Mouse (Mus musculus) layer of hippocampus, postnatal 14 days (tissue): ENCODE results near the gene Slc25a44. TPM values are rescaled to one million over a fixed set of nuclear protein-coding genes. Genes with fewer than 3 reads are reported as not detected.
"Not testable (repeated sequence)": the region's sequence is repeated elsewhere in the genome, so short reads cannot be mapped to it uniquely, and the experiment has no call there.

ENCODE experiments used
- DNase-seq, 2 experiments: peaks; one replicate each; pipeline ENCODE4 v3.0.0; 2021 to 2022; ENCODE audit warnings: low spot score in 2 of 2, mixed read lengths in 1 of 2
- total RNA-seq, 2 experiments: library from RNA; stranded (reverse); gene quantifications; 2 replicates each; pipeline ENCODE4 v1.2.3; 2021

Gene Slc25a44
- total RNA-seq, 2 experiments from 2014 or later: 68.6 to 70.3 TPM

DNA sequence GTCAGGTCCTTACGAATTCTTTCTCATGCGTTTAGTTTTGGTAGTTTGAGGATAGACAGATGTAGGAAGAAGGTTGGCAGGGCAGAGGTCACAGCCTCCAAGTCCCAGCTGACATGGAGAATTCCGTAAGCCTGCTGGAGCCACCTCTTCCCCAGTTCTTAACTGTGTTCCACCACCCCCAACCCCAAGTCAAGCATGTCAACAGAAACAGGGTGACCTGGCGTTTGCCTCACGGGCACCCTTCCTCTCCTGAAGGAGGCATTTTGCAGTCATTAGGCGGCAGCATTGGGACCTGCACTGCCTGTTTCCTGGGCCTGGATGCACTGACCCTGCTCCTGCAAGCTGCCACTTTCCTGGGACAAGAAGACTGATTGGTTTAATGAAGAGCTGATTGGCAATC, 6.9 kb downstream of the Slc25a44 start:
- DNase-seq: no peak

DNA sequence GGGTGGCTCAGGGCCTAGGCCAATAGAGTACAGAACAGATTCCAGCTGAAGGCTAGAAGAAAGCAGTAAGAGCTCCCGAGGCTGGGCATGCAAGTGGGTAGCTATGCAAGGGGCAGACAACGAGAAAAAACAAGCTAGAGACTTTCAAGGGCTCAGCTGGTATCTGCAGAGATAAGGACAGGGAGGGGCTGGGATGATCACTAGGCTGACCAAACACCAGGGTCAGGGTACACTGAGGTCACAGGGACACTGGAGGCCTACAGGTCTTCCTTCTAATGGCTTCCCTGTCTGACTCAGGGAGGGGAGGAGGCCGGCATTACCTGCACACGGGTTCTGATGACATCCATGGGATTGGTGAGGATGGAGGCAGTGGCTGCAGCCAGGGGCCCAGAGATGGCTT, 9.3 kb downstream of the Slc25a44 start:
- no peak for DNase-seq

DNA sequence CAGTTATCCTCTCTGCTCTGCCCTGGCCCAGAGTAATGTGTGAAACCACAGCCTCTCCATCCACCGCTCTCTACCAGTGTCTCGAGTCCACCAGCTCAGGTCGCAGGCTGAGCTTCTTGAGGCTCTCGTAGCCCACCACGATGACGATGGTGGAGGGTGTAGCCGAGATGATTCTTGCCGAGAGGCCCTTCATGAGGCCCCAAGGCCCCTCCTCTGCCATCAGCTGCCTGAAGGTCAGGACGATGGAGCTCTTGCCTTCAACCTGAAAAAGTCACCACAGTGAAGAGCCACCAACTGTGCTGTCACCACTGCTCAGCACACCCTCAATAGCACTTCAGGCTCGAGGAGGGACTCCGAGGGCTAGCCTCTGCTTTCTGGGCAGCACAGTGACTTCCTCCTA, 12.3 kb downstream of the Slc25a44 start:
- no peak for DNase-seq

DNA sequence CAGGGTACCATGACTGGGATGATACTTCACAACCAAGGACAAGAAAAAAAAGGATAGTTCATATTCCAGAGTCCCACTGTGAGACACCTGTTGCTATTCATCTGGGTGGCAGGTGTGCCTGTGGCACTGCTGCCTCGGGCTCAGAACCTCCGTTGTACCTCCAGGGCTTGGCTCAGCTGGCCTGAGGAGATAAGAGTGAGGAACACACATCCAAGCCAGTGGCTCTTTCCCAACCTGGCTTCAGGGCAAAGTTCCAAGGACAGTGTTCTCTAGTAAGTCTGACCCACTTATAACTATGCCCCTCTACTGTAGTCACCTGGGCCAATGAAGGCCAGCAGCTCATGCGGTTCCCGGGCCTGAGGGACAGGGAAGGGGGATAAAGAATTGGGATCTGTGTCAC, 13.3 kb downstream of the Slc25a44 start:
- no peak for DNase-seq

DNA sequence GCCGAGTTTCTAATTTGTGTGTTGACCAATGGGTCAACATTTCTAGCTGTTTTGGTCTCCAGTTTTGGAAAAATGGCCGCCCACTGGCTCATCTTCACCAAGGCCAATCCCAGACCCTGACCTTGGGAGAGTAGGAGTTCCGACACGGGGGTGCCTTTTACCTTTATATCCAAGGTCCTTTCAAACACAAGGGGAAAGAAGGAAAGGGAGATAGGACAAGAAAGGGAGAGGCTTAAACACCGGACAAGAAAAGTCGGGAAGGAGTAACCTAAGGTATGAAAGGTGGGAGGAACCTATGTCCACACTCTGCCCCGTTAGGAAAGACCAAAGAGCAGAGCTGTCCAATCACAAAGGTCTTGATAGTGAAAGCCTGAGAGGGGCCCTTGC, 14.3 kb downstream of the Slc25a44 start:
- no peak for DNase-seq

DNA sequence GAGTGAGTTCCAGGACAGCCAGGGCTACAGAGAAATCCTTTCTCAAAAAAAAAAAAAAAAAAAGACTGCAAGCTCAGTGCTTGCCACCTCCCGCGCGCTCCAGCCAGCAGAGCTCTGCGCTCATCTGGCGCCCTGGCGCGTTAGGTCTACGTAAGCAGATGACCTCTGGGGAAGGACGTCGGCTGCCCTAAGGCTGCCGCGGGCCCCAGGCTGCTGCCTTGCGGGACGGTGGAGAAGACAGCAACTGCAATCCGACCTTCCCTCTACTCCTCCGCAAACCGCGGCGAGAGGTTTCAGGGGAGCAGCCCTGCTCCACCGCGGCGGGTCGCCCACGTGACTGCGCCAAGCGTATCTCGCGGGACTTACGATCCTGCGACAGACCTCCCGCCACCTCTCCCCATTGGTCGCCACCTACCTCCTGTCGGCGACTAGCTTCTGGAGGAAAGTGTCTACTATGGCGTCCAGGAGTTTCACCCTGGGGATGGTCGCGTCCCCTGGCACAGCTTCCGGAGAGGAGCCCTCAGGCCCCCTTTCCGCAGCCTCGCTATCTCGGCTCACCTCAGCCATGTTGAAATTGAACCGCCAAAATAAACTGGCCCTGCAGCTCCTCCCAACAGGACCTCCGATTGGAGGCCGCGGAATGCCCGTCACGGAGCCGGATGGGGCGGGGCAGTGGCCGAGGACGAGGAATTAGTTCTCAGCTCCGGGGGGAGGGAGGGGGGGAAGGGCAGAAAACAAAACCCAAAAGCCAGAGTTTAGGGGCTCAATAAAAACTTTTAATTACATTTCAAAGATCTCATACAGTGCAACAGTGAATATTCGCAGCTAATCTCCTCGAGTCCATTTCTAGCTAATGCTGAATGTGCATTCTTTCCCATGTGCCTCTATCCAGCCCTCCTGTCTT, 14.9 kb downstream of the Slc25a44 start, which contains the start of gene Pmf1:
TSS of gene Pmf1 (minus strand) at position 591 of the 904 bp plus-strand sequence.
- peak; percentile 89 to 96 for DNase-seq

DNA sequence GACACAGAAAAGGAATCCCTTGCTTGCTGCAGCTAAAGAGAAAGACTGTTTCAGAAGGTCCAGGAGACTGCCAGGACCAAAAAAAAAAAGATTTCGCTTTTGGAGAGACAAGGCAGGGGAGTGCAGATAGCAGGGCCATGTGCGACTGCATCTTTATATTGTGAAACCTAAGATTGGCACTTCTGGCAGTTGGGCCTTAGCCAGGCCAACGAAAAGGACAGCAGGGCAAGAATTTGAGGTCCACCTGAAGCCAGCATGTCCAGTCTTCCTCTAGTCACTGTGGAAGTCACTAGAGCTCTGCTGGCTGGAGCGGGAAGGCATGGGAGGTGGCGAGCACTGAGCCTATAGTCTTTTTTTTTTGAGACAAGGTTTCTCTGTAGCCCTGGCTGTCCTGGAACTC, 16.0 kb downstream of the Slc25a44 start:
- DNase-seq: no peak

DNA sequence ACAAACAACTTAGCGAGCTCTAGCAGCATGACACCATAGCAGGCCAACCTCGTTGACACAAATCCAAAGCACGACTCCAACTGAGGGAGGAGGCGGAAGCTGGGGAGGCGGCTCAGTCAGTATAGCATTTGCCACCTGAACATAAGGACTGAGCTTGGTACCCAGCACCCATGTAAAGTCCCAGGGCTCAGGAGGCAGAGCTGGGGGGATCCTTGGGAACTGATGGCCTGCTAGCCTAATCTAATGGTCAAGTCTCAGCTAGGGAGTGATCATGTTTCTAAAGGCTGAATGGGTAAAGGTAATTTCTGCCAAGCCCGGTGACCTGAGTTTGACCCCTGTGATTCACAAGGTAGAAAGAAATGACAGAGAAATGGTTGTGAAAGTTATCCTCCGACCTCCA, 17.4 kb downstream of the Slc25a44 start:
- no peak for DNase-seq

DNA sequence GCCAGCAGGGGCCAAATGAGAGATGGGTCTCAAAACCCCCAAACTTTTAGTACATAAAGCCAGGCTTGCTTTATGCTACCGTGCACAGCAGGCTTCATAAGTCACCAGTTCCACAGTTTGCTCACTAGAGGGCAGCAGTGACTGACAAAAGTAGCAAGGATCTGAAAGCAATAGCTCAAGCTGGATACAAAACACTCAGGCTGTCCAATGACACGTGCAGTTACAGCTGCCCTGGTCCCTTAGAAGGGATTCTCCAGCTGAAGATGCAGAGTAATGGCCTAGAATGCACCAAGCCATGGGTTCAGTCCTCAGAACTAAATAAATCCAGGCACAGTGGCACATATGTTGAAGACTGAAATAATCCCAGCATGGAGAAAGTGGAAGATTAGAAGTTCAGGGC, 17.8 kb downstream of the Slc25a44 start:
- DNase-seq: peak; percentile 60 to 83

DNA sequence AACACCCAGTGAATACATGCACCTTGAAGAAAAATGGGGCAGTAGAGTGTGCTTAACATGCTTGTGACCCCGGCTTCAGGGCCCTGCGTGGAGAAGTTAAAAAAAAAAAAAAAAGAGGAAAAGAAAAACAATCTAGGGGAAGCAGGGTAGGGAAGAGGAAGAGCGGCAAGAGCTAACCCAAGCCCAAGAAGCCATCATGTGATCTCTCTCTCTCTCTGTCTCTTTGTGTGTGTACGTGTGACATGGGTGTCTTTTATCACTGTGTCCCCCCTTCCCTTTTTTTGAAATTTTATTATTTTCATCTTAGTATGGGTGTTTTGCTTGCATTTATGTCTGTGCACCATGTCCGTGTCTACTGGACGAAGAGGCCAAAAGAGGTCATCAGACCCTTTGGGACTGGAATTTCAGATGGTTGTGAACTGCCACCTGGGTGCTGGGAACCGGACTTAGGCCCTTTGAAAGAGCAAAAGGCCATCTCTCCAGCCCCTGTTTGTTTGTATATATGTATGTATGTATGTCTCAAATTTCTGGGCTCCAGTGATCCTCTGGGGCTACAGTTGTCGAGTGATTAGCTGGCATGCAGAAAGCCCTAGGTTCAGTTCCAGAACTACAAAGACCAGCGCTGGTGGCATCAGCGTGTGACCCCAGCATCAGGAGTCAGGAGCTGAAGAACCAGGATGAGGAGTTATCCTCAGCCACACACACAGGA, 21.3 kb downstream of the Slc25a44 start:
- DNase-seq: no peak

DNA sequence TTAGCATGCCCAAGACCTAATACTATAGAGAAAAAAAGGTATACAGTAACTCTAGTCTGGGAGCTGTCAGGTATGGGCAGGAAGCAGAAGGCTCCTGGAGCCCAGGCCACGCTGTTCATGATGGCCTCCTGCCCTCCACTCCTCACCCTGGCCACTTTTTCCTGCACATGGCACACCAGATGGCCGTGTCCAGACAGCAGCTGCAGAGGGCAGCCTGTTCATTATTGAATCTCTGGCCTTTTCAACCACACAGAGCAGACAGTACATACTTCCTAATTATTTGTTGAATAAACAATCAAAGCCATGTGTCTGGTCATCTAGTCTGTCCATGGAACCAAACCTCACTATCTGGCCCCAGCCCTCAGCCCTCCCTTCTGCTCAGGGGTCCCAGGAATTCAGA, 26.3 kb downstream of the Slc25a44 start:
- no peak for DNase-seq

DNA sequence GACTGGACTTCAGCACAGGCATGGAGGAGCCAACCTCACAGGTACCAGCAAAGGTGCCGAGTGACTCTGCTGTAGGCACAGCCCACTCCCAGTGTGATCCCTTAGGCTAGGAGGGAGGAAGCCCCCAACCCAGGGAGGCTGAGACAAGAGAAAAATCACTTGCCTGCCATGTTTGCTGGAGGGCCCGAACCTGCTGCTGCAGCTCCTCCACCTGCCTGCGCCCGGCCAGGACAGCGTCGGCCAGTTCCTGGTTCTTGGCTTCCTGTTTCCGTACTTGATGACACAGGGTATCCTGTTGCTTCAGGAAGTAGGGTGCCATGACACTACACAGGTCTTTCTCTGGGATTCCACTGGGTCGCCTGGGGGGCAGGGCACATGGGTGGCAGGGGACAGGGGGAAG, 29.2 kb downstream of the Slc25a44 start:
- no peak for DNase-seq

DNA sequence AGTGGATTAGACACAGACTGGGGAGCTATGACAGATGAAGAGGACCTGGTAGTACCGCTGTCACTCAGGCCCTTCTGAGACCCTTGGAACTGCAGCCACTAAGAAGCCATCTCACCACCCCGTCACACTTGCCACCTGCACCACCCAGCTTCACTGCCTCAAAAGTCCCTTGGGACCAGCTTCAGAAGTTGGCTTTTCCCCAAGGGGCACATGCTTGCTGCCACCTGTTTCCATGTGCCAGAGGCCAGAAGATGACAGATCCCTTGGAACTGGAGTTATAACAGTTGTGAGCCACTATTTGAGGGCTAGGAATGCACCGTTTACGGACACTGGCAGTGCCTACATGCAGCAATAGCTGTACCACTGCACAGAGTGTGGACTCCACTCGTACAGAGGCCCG, 29.7 kb downstream of the Slc25a44 start:
- no peak for DNase-seq

DNA sequence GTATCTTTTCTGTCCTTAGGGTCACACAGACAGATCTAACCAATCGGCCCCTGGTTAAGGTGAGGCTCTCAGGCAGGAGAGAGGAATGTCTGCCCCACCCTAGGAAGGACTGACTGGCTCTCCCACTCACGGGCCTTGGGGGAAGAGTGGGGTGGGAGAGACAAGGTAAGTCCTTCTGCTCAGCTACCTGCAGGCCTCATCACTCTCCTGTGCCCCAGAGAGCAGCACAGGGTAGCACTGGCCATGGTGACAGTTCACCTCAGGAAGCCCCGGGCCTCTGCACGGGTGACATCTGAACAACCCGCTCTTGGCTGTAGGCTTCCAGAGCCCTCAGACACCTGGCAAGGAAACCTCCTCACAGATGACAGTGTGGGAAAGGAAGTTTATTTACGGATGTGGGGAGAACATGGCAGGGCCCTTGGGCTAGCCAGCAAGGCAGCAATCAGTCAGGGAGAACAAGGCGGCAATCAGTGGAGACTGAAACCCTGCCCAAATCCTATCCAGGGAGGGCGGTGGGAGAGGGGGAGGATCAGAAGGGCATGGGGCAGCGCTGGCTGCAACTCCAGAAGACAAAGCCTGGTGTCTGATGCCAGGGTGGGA, 31.1 kb downstream of the Slc25a44 start:
- no peak for DNase-seq

DNA sequence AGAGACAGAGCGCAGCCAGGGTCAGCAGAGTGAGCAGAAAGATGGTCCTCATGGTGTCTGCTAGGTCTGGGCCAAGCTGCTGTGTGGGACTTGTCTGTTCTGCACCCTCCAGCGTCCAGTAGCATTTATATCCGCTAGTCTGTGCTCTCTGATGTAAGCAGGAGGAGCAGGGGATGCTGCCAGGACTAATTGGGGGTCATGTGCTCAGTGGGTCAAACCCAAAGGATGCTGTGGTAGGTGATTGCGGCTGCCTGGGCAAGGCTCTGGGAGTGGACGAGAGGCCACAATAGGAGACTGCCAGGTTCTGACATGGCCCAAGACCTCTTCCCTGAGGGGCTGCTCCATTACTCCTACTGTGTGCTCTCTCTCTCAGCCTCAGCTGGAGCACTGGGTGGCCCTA, 40.6 kb downstream of the Slc25a44 start, which contains the start of gene Bglap:
TSS of gene Bglap (minus strand) at position 101 of the 400 bp plus-strand sequence.
- DNase-seq: no peak

DNA sequence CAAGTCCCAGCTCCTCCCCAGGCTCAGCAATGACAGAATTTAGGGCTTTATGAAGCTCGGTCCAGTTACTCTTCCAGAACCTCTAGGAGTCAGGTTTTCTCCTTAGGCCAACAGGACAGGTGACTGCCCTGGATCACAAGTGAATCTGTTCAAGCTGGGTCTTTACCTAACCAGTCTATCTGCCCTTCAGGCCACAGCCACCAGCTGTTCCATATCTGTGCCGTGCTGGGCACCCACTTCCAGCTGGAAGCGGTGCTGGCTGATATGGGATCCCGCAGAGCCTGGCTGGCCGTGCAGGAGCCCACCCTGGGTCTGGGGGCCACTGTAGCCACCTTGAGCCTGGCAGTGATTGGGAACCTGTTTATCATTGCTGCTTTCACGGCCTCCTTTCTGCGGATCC, 42.6 kb downstream of the Slc25a44 start:
- DNase-seq: not testable (repeated sequence)

DNA sequence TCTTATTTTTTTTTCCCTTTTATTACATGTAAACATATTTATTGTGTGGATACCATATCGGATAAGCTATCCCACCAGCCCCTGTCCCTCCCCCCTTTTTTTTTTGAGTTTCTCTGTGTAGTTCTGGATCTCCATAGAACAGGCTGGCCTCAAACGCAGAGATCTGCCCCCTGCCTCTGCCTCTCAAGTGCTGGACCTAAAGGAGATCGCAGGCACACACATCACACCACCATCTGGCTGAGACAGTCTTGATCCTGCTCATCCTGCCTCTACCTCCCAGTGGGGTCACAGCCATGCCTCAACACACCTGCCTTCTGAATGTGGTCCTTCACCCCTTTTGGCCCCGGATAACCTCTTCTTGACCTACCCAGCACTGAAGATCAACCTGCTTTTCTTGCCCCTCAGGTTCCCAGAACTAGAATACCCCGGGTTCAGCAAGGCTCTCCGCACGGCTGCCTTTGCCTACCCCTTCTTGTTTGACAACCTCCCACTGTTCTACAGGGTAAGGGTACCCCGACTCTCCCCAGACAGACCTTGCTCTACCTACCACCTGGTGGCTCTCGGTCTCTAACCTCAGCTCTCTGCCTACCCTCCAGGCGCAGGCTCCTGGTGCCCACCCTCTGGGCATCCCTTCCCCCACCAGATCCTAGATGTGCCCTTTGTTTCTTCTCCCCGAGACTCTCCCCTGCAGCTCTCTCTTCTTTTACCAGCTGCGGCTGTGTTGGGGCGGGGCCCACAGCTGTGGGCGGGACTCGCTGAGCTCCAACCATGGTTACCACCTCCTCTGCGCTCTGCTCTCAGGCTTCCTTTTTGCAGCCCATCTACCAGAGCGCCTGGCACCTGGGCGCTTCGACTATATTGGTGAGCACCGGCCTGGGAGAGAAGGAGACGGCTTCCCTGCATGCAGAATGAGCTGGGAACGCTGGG, 43.3 kb downstream of the Slc25a44 start:
- not testable (repeated sequence) for DNase-seq

DNA sequence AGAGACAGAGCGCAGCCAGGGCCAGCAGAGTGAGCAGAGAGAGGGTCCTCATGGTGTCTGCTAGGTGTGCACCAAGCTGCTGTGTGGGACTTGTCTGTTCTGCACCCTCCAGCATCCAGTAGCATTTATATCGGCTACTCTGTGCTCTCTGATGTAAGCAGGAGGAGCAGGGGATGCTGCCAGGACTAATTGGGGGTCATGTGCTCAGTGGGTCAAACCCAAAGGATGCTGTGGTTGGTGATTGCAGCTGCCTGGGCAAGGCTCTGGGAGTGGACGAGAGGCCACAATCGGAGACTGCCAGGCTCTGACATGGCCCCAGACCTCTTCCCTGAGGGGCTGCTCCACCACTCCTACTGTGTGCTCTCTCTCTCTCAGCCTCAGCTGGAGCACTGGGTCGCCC, 46.3 kb downstream of the Slc25a44 start, which contains the start of gene Bglap2:
TSS of gene Bglap2 (minus strand) at position 101 of the 400 bp plus-strand sequence.
- not testable (repeated sequence) for DNase-seq

DNA sequence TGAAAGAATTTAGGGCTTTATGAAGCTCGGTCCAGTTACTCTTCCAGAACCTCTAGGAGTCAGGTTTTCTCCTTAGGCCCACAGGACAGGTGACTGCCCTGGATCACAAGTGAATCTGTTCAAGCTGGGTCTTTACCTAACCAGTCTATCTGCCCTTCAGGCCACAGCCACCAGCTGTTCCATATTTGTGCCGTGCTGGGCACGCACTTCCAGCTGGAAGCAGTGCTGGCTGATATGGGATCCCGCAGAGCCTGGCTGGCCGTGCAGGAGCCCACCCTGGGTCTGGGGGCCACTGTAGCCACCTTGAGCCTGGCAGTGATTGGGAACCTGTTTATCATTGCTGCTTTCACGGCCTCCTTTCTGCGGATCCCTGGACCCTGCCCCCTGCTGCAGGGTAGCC, 48.3 kb downstream of the Slc25a44 start:
- DNase-seq: not testable (repeated sequence)

DNA sequence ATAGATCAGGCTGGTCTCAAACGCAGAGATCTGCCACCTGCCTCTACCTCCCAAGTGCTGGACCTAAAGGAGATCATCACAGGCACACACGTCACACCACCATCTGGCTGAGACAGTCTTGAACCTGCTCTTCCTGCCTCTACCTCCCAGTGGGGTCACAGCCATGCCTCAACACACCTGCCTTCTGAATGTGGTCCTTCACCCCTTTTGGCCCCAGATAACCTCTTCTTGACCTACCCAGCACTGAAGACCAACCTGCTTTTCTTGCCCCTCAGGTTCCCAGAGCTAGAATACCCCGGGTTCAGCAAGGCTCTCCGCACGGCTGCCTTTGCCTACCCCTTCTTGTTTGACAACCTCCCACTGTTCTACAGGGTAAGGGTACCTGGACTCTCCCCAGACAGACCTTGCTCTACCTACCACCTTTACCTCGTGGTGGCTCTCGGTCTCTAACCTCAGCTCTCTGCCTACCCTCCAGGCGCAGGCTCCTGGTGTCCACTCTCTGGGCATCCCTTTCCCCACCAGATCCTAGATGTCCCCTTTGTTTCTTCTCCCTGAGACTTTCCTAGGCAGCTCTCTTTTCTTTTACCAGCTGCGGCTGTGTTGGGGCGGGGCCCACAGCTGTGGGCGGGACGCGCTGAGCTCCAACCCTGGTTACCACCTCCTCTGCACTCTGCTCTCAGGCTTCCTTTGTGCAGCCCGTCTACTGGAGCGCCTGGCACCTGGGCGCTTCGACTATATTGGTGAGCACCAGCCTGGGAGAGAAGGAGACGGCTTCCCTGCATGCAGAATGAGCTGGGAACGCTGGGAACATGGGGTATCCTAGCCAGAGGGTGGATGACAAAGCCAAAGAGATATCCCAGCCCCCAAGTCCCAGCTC, 49.0 kb downstream of the Slc25a44 start:
- DNase-seq: not testable (repeated sequence)
